Mouse (Mus musculus): ENCODE results near the gene Ncapd2. TPM values are rescaled to one million over a fixed set of nuclear protein-coding genes. Genes with fewer than 3 reads are reported as not detected.

The Ncapd2 gene
- total and polyA plus RNA-seq, 2 experiments from 2014 or later, result 24.5 to 85.4 TPM

DNA sequence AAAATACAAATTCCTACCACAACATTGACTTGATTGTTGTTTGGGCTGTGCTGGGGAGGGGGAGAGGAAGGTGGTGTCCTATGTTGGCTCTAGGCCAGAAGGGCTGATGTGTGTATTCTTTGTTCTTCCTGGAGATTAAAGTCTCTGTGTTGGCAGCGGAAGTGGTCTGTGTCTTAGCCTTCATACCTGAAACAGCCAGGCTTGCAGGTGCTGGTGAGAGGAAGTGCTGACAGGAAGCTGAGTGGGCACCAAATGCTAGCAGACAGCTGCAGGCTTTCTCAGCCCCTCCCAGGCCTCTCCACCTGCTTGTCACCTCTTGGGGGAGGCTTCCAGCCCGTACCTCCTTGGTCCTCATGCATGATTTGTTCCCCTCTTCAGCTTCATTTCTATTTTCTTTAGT is 30.6 kb upstream of the Ncapd2 start:
- H3K9me3 ChIP-seq (replicated peaks; ENCODE audit: control insufficient read depth, low read length), result no peaks in the 10 kb centered on the region
- 40% methylated on average over 2 of the region's 2 CpGs for WGBS
- no peak for ATAC-seq (ENCODE audit: insufficient read depth, low read depth)
- no peak overlapping the region for H3K4me2 ChIP-seq (ENCODE audit: low read depth, low read length)
- no peak for DNase-seq (ENCODE audit: low spot score)
- no peak overlapping the region; the same call in 1 of the 2 replicates for H3K27ac ChIP-seq (ENCODE audit: low read depth)
- no peak overlapping the region for H3K4me3 ChIP-seq (ENCODE audit: low read depth, low read length)
- H3K27me3 ChIP-seq (ENCODE audit: control insufficient read depth, insufficient read depth, low read length), result no peaks in the 10 kb centered on the region
- no peak for TF ChIP-seq EP300 (IDR thresholded peaks at IDR 0.05; ENCODE audit: low read depth)
- TF ChIP-seq CTCF (IDR thresholded peaks at IDR 0.05; ENCODE audit: low read depth), result no peak
- peaks cover 17% of the 10 kb centered on the region for H3K36me3 ChIP-seq (replicated peaks; ENCODE audit: control insufficient read depth, insufficient read depth, low read length)
- H3K9ac ChIP-seq (replicated peaks; ENCODE audit: low read depth, low read length), result no peak overlapping the region
- H3K4me1 ChIP-seq (ENCODE audit: control insufficient read depth, insufficient read depth), result 0 out of 2 replicates have a peak, but pooled peaks cover under 1% of the 10 kb centered on the region

DNA sequence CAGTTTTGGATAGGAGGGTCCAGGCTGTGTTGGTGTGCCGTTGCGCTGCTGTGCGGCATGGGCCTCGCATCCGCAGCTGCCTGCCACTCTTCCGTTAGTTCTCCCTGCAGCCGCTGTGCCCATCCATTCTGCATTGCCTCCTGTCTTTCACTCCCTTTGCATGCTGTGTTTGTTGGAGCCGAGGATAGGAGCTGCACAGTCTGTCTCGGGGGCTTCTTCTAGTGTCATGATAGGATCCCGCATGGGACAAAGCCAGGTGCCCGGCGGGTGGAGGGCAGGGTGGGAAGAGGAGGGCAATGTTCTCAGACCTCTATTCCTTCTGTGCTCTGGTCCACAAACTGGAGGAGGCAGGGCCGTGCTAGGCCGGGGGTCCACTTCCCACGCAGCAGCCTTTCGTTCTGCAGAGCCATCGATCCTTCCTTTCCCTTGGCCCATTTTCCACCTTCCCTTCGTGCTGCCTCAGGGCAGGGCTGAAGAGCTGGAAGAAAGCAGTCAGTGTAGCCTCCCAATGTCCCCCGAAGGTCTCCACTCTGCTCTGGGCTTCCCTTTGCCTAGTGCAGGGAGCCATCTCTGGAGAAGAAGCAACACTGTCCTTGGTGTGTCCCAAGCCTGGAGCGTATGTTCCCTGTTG is 29.7 kb upstream of the Ncapd2 start:
- no peaks in the 10 kb centered on the region for H3K9me3 ChIP-seq (replicated peaks; ENCODE audit: control insufficient read depth, low read length)
- no peak for DNase-seq (ENCODE audit: low spot score)
- no peaks in the 10 kb centered on the region for H3K27me3 ChIP-seq (ENCODE audit: control insufficient read depth, insufficient read depth, low read length)
- no peak overlapping the region for H3K4me3 ChIP-seq (ENCODE audit: low read depth, low read length)
- no peak overlapping the region for H3K4me2 ChIP-seq (ENCODE audit: low read depth, low read length)
- peaks cover 17% of the 10 kb centered on the region for H3K36me3 ChIP-seq (replicated peaks; ENCODE audit: control insufficient read depth, insufficient read depth, low read length)
- no peak for ATAC-seq (ENCODE audit: insufficient read depth, low read depth)
- no peak for TF ChIP-seq CTCF (IDR thresholded peaks at IDR 0.05; ENCODE audit: low read depth)
- TF ChIP-seq EP300 (IDR thresholded peaks at IDR 0.05; ENCODE audit: low read depth), result no peak
- H3K4me1 ChIP-seq (ENCODE audit: control insufficient read depth, insufficient read depth), result peaks cover 10% of the 10 kb centered on the region; the same call in 1 of the 2 replicates
- 89% methylated on average over 20 of the region's 20 CpGs for WGBS
- H3K9ac ChIP-seq (replicated peaks; ENCODE audit: low read depth, low read length), result no peak overlapping the region
- H3K27ac ChIP-seq (ENCODE audit: low read depth), result peak overlapping the region; percentile 57; the same call in 1 of the 2 replicates

DNA sequence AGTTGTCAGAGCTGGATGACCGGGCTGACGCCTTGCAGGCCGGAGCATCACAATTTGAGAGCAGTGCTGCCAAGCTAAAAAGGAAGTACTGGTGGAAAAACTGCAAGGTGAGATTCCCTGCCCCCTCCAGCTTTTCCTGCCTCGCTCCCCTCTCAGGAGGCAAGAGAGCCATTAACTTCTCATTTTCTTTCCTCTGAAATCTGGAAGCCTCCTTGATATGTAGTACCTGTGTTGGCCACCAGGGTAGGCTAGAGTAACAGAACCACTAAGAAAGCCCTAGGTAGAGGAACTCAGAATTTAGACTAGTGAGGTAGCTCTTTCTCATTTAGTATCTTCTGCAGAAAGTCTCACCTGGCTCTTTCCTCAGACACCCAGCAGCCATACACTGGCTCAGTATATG is 27.5 kb upstream of the Ncapd2 start:
- TF ChIP-seq CTCF (IDR thresholded peaks at IDR 0.05; ENCODE audit: low read depth), result peak; percentile 87
- TF ChIP-seq EP300 (IDR thresholded peaks at IDR 0.05; ENCODE audit: low read depth), result no peak
- ATAC-seq (ENCODE audit: insufficient read depth, low read depth) (no peak), DNase-seq (ENCODE audit: low spot score) (peak; percentile 39)
- Histone ChIP-seq H3K27me3 (ENCODE audit: control insufficient read depth, insufficient read depth, low read length) (no peaks in the 10 kb centered on the region), H3K4me2 (ENCODE audit: low read depth, low read length) (no peak overlapping the region), H3K27ac (ENCODE audit: low read depth) (no peak overlapping the region), H3K9me3 (replicated peaks; ENCODE audit: control insufficient read depth, low read length) (no peaks in the 10 kb centered on the region), H3K4me1 (ENCODE audit: control insufficient read depth, insufficient read depth) (peaks cover 13% of the 10 kb centered on the region; the same call in 1 of the 2 replicates), H3K9ac (replicated peaks; ENCODE audit: low read depth, low read length) (no peak overlapping the region), H3K4me3 (ENCODE audit: low read depth, low read length) (no peak overlapping the region), H3K36me3 (replicated peaks; ENCODE audit: control insufficient read depth, insufficient read depth, low read length) (peaks cover 10% of the 10 kb centered on the region)
- 81% methylated on average over 4 of the region's 4 CpGs for WGBS

- no peak for ATAC-seq (ENCODE audit: insufficient read depth, low read depth)
- H3K9ac ChIP-seq (replicated peaks; ENCODE audit: low read depth, low read length), result no peak overlapping the region
- H3K27ac ChIP-seq (ENCODE audit: low read depth), result no peak overlapping the region
- peaks cover 10% of the 10 kb centered on the region for H3K36me3 ChIP-seq (replicated peaks; ENCODE audit: control insufficient read depth, insufficient read depth, low read length)
- no peak overlapping the region for H3K4me3 ChIP-seq (ENCODE audit: low read depth, low read length)
- 83% methylated on average over 11 of the region's 11 CpGs for WGBS
- TF ChIP-seq CTCF (IDR thresholded peaks at IDR 0.05; ENCODE audit: low read depth) (no peak), EP300 (IDR thresholded peaks at IDR 0.05; ENCODE audit: low read depth) (no peak)
- H3K4me2 ChIP-seq (ENCODE audit: low read depth, low read length), result no peak overlapping the region
- H3K27me3 ChIP-seq (ENCODE audit: control insufficient read depth, insufficient read depth, low read length), result no peaks in the 10 kb centered on the region
- peaks cover 13% of the 10 kb centered on the region; the same call in 1 of the 2 replicates for H3K4me1 ChIP-seq (ENCODE audit: control insufficient read depth, insufficient read depth)
- DNase-seq (ENCODE audit: low spot score), result no peak
- H3K9me3 ChIP-seq (replicated peaks; ENCODE audit: control insufficient read depth, low read length), result no peaks in the 10 kb centered on the region
Observed at GRCm38 (mm10) chr6:125217899-125218298, 26.4 kb upstream of the Ncapd2 start.

- ATAC-seq (ENCODE audit: insufficient read depth, low read depth) (no peak), DNase-seq (ENCODE audit: low spot score) (no peak)
- no peak overlapping the region; the same call in 1 of the 2 replicates for H3K4me3 ChIP-seq (ENCODE audit: low read depth, low read length)
- H3K4me2 ChIP-seq (ENCODE audit: low read depth, low read length), result peak overlapping the region; percentile 78; the same call in 1 of the 2 replicates
- H3K27me3 ChIP-seq (ENCODE audit: control insufficient read depth, insufficient read depth, low read length), result no peaks in the 10 kb centered on the region
- peaks cover 10% of the 10 kb centered on the region for H3K36me3 ChIP-seq (replicated peaks; ENCODE audit: control insufficient read depth, insufficient read depth, low read length)
- no peak overlapping the region for H3K27ac ChIP-seq (ENCODE audit: low read depth)
- no peak for TF ChIP-seq EP300 (IDR thresholded peaks at IDR 0.05; ENCODE audit: low read depth)
- no peak for TF ChIP-seq CTCF (IDR thresholded peaks at IDR 0.05; ENCODE audit: low read depth)
- 53% methylated on average over 2 of the region's 2 CpGs for WGBS
- peaks cover 13% of the 10 kb centered on the region; the same call in 1 of the 2 replicates for H3K4me1 ChIP-seq (ENCODE audit: control insufficient read depth, insufficient read depth)
- no peaks in the 10 kb centered on the region for H3K9me3 ChIP-seq (replicated peaks; ENCODE audit: control insufficient read depth, low read length)
- no peak overlapping the region for H3K9ac ChIP-seq (replicated peaks; ENCODE audit: low read depth, low read length)
Observed at GRCm38 (mm10) chr6:125216898-125217297, 25.4 kb upstream of the Ncapd2 start.

All from heart, postnatal 0 days (tissue).